ENCODE assay signal across 23 mouse cellular contexts in genomic region chr12:32163706-32164105, GRCm38 (mm10). TPM values are rescaled to one million over a fixed set of nuclear protein-coding genes. Genes with fewer than 3 reads are reported as not detected.
A peak's percentile ranks its signal among the peaks of the same experiment; 100 is the strongest.
DNase-seq lines count a peak whose midpoint lies in the region; ATAC-seq and TF ChIP-seq lines count a peak whose summit lies in the region.
"Had no signal": no experiment of that assay in that cellular context is flagged by ENCODE, and none has a peak within 500 bp of the region (broad histone marks: within the 10 kb centered on the region; RNA-seq: fewer than 3 reads in every experiment).

No protein-coding gene starts in this region.

- no peak overlapping the region for H3K9ac ChIP-seq in heart, embryonic 11.5 days (ENCODE audit: low read depth, low read length)
- H3K9ac ChIP-seq: embryonic facial prominence, embryonic 12.5 days; hindbrain, embryonic 14.5 days; intestine, embryonic 15.5 days; limb, embryonic 13.5 days; liver, embryonic 14.5 days; midbrain, embryonic 13.5 days; neural tube, embryonic 15.5 days had no signal

- no peak overlapping the region for H3K4me2 ChIP-seq in heart, embryonic 11.5 days
- H3K4me2 ChIP-seq: embryonic facial prominence, embryonic 12.5 days; hindbrain, embryonic 14.5 days; intestine, embryonic 15.5 days; limb, embryonic 13.5 days; midbrain, embryonic 13.5 days; neural tube, embryonic 15.5 days had no signal

- H3K4me3 ChIP-seq in heart, embryonic 11.5 days (ENCODE audit: low read depth, low read length) = no peak overlapping the region
- no peak overlapping the region for H3K4me3 ChIP-seq in G1E (ENCODE audit: low read depth, low read length)
- H3K4me3 ChIP-seq: embryonic facial prominence, embryonic 12.5 days; erythroblast, embryonic 14.5 days; heart, embryonic 10.5 days; intestine, embryonic 15.5 days; limb, embryonic 13.5 days; midbrain, embryonic 13.5 days; myocyte; neural tube, embryonic 15.5 days had no signal

- no peaks in the 10 kb centered on the region for H3K36me3 ChIP-seq in heart, embryonic 11.5 days (ENCODE audit: control insufficient read depth, insufficient read depth, low read length)
- H3K36me3 ChIP-seq in G1E (replicated peaks) = no peaks in the 10 kb centered on the region
- no peaks in the 10 kb centered on the region for H3K36me3 ChIP-seq in splenic B cell, adult 2 months (ENCODE audit: control insufficient read depth, insufficient read depth, low read length, poor library complexity, severe bottlenecking)
- H3K36me3 ChIP-seq: embryonic facial prominence, embryonic 12.5 days; heart, embryonic 10.5 days; intestine, embryonic 15.5 days; limb, embryonic 13.5 days; midbrain, embryonic 13.5 days; neural tube, embryonic 15.5 days had no signal

- H3K27me3 ChIP-seq in heart, embryonic 11.5 days (ENCODE audit: control insufficient read depth, insufficient read depth, low read length) = no peaks in the 10 kb centered on the region
- H3K27me3 ChIP-seq in G1E (ENCODE audit: insufficient read depth, low read length) = peaks cover 39% of the 10 kb centered on the region
- no peaks in the 10 kb centered on the region for H3K27me3 ChIP-seq in splenic B cell, adult 2 months (ENCODE audit: control insufficient read depth, insufficient read depth, low read length, poor library complexity, severe bottlenecking)
- H3K27me3 ChIP-seq: embryonic facial prominence, embryonic 12.5 days; intestine, embryonic 15.5 days; midbrain, embryonic 13.5 days; neural tube, embryonic 15.5 days had no signal

- no peak overlapping the region for H3K27ac ChIP-seq in heart, embryonic 11.5 days (ENCODE audit: low read depth, low read length)
- H3K27ac ChIP-seq: embryonic facial prominence, embryonic 12.5 days; heart, embryonic 10.5 days; hindbrain, embryonic 14.5 days; intestine, embryonic 15.5 days; limb, embryonic 13.5 days; liver, embryonic 14.5 days; midbrain, embryonic 13.5 days; neural tube, embryonic 15.5 days had no signal

- TF ChIP-seq CTCF in G1E (IDR thresholded peaks at IDR 0.05; ENCODE audit: low read depth, low read length) = no peak

- intact Hi-C loops in left cerebral cortex, postnatal 25 days (cut with DNase I) = no loop called here

- no peaks in the 10 kb centered on the region for H3K9me3 ChIP-seq in heart, embryonic 11.5 days (replicated peaks; ENCODE audit: control insufficient read depth, low read length)
- peaks cover 5% of the 10 kb centered on the region for H3K9me3 ChIP-seq in G1E (replicated peaks)
- H3K9me3 ChIP-seq: embryonic facial prominence, embryonic 12.5 days; heart, embryonic 10.5 days; intestine, embryonic 15.5 days; limb, embryonic 13.5 days; midbrain, embryonic 13.5 days; neural tube, embryonic 15.5 days had no signal

- no peaks in the 10 kb centered on the region for H3K4me1 ChIP-seq in heart, embryonic 11.5 days (ENCODE audit: control insufficient read depth, insufficient read depth, low read length)
- peaks cover 3% of the 10 kb centered on the region for H3K4me1 ChIP-seq in G1E (ENCODE audit: insufficient read depth, low read depth, low read length)
- H3K4me1 ChIP-seq: embryonic facial prominence, embryonic 12.5 days; heart, embryonic 10.5 days; intestine, embryonic 15.5 days; limb, embryonic 13.5 days had no signal

- DNase-seq in heart, adult 8-10 months (ENCODE audit: low spot score) = peak; percentile 7
- DNase-seq in G1E (ENCODE audit: low spot score) = no peak
- DNase-seq in splenic B cell, adult 2 months (ENCODE audit: low read depth, low spot score) = peak; percentile 44
- no peak for DNase-seq in adrenal gland, adult 18-20 months (ENCODE audit: low spot score in 2 of 2)
- no peak for DNase-seq in left cerebral cortex, postnatal 25 days (ENCODE audit: low spot score in 2 of 2)
- DNase-seq: adrenal gland, adult 8-10 months; cerebellum, adult 9-10 months; gastrocnemius, postnatal 14 days; heart, postnatal 14 days; lung, postnatal 4 days had no signal

- ATAC-seq in heart, embryonic 11.5 days (replicated peaks; ENCODE audit: insufficient number of reproducible peaks, low FRiP score, low TSS enrichment) = no peak
- peak; percentile 75 for ATAC-seq in G1E (ENCODE audit: extremely low read depth, insufficient number of reproducible peaks, low FRiP score, poor library complexity, severe bottlenecking)
- peak; percentile 91 for ATAC-seq in megakaryocyte, adult 5-6 weeks (ENCODE audit: poor library complexity, severe bottlenecking)
- ATAC-seq: forebrain, embryonic 14.5 days; intestine, embryonic 15.5 days; midbrain, embryonic 13.5 days had no signal

- WGBS in heart, embryonic 11.5 days (ENCODE audit: insufficient replicate concordance) = 67% methylated on average over 2 of the region's 2 CpGs

RNA-seq across cellular contexts. Expression of gene Pik3cg, which starts 44.8 kb away (rescaled TPM):
- 1 to 10 TPM; 1.3 to 1.6 (median 1.5) TPM for total RNA-seq in heart, adult 8-10 months (2022)
- polyA plus RNA-seq in heart, embryonic 11.5 days (2014; fragmentation: Nextera tagmentation; extraction: Ambion mirVana) = 1.1 and 1.5 TPM in 2 replicates
- total RNA-seq in G1E (2014; fragmentation: Nextera tagmentation) (51.9 and 56.2 TPM in 2 replicates), G1E (2017) (41.7 and 42.4 TPM in 2 replicates)
- polyA plus RNA-seq in G1E (2012) = 2.2 and 4.0 TPM in 2 replicates
- total RNA-seq in megakaryocyte, adult 5-6 weeks (2015) = 122 and 129 TPM in 2 replicates
- total RNA-seq in megakaryocyte, adult 5-6 weeks (2017) = 57.3 and 67.7 TPM in 2 replicates
- total RNA-seq in adrenal gland, adult 18-20 months (2021) = 1 to 10 TPM; 1.5 to 2.2 TPM
- total RNA-seq in left cerebral cortex, postnatal 25 days (2021) = 1 to 10 TPM; 3.7 to 4.6 TPM
- polyA plus RNA-seq: myocyte had no signal

Comparison
In these comparisons a context has a peak if more than half of its experiments do, and no peak if none do; other contexts are left out.
1. DNase-seq: peak in heart, adult 8-10 months (single experiment) and splenic B cell, adult 2 months (single experiment); none in G1E (single experiment), adrenal gland, adult 18-20 months (0 of 2) and left cerebral cortex, postnatal 25 days (0 of 2).
2. RNA of gene Pik3cg, which starts 44.8 kb away (total RNA-seq): 57.3 to 129 TPM in megakaryocyte, adult 5-6 weeks and 41.7 to 56.2 TPM in G1E; 3.7 to 4.6 TPM in left cerebral cortex, postnatal 25 days, 1.5 to 2.2 TPM in adrenal gland, adult 18-20 months and 1.3 to 1.6 TPM in heart, adult 8-10 months; every median in the first group is over 4 times any median in the second.